Mouse (Mus musculus) liver, embryonic 14.5 days (tissue): ENCODE measurements around the gene Sema7a. TPM values are rescaled to one million over a fixed set of nuclear protein-coding genes. Genes with fewer than 3 reads are reported as not detected.

Experiments
- ATAC-seq: fragments of 200-750 bp; cut with Nextera tagmentation; 2 replicates; pipeline ENCODE4 v1.8.0; 2017; ENCODE audit warnings: moderate number of reproducible peaks, mild to moderate bottlenecking, moderate library complexity; ENCODE audit not compliant: insufficient read depth
- DNase-seq, 3 experiments: peaks; one replicate each; pipeline ENCODE4 v3.0.0-alpha.2; 2012 to 2013; ENCODE audit warnings: low read depth in 3 of 3, low spot score in 3 of 3
- H3K27ac ChIP-seq: fragments of 300-500 bp; sonication (generic); 2 replicates; pipeline ENCODE4 v1.5.1; 2014; ENCODE audit warnings: moderate library complexity, mild to moderate bottlenecking, control low read depth, inconsistent platforms
- H3K27me3 ChIP-seq: fragments of 300-500 bp; sonication (generic); 2 replicates; pipeline ENCODE4 v1.6.1; 2014; ENCODE audit warnings: mild to moderate bottlenecking, low read length, moderate library complexity; ENCODE audit not compliant: control insufficient read depth, insufficient read depth
- H3K36me3 ChIP-seq: fragments of 300-500 bp; sonication (generic); replicated peaks from 2 replicates; pipeline ENCODE4 v1.6.1; 2014; ENCODE audit warnings: low read depth; ENCODE audit not compliant: control insufficient read depth, insufficient read depth
- H3K4me1 ChIP-seq, 2 experiments: fragments of 200-500 bp in 1 of 2; fragments of 300-500 bp in 1 of 2; sonication (generic) in 1 of 2; replicated peaks; 2 replicates each; pipeline ENCODE4 v1.6.1; 2012 to 2014; ENCODE audit warnings: antibody characterized with exemption in 1 of 2, inconsistent platforms in 1 of 2, low read length in 1 of 2; ENCODE audit not compliant: control insufficient read depth in 2 of 2, insufficient read depth in 2 of 2
- H3K4me2 ChIP-seq: fragments of 300-500 bp; sonication (generic); 2 replicates; pipeline ENCODE4 v1.6.1; 2014; ENCODE audit warnings: low read depth, mild to moderate bottlenecking, control low read depth, moderate library complexity
- H3K4me3 ChIP-seq, 2 experiments: fragments of 200-500 bp in 1 of 2; fragments of 300-500 bp in 1 of 2; sonication (generic) in 1 of 2; 2 replicates each; pipeline ENCODE4 v1.5.1; 2012 to 2014; ENCODE audit warnings: low read depth in 2 of 2, low read length in 2 of 2, mild to moderate bottlenecking in 2 of 2, control low read depth in 1 of 2, inconsistent platforms in 1 of 2, moderate library complexity in 1 of 2; ENCODE audit not compliant: insufficient read depth in 1 of 2
- H3K9ac ChIP-seq: fragments of 300-500 bp; sonication (generic); replicated peaks from 2 replicates; pipeline ENCODE4 v1.6.1; 2014; ENCODE audit warnings: mild to moderate bottlenecking, control low read depth, moderate library complexity
- H3K9me3 ChIP-seq: fragments of 300-500 bp; sonication (generic); 2 replicates; pipeline ENCODE4 v1.6.1; 2016; ENCODE audit warnings: low read length, mixed read lengths; ENCODE audit not compliant: control insufficient read depth
- CTCF ChIP-seq: IDR thresholded peaks from 2 replicates; pipeline ENCODE4 v1.5.1; 2016; ENCODE audit warnings: antibody characterized with exemption, low read depth, control low read depth
- EP300 ChIP-seq: IDR thresholded peaks from 2 replicates; pipeline ENCODE4 v1.6.1; 2016; ENCODE audit warnings: antibody characterized with exemption, low read depth
- WGBS: fragments of 180-500 bp; shearing (Covaris S2); extraction: QIAGEN DNeasy Blood & Tissue Kit; methylation state at CpG from one replicate; pipeline ENCODE4 v1.1.7; 2014; ENCODE audit not compliant: insufficient replicate concordance; 5-methylcytosine and 5-hydroxymethylcytosine counted together
- polyA plus RNA-seq, 2 experiments: library from polyadenylated mRNA; depleted of rRNA in 1 of 2; stranded (reverse) in 1 of 2; unstranded in 1 of 2; fragments of >200 nt; fragmentation: Nextera tagmentation in 1 of 2; extraction: Ambion mirVana in 1 of 2; gene quantifications; 2 replicates each; pipeline versions ENCODE4 v1.2.1 to v1.2.3; 2012 to 2014

The Sema7a gene
- polyA plus RNA-seq, 2 experiments, result 0.08 TPM; not detected in 1

- Histone ChIP-seq H3K27me3 (no peaks in the 10 kb centered on the region), H3K4me2 (no peak overlapping the region), H3K9me3 (no peaks in the 10 kb centered on the region), H3K4me3 (no peak overlapping the region), H3K9ac (no peak overlapping the region), H3K36me3 (no peaks in the 10 kb centered on the region), H3K27ac (no peak overlapping the region), H3K4me1 (no peaks in the 10 kb centered on the region)
- no peak for ATAC-seq
- 53% methylated on average over 9 of the region's 9 CpGs for WGBS
- no peak for TF ChIP-seq EP300
- TF ChIP-seq CTCF, result no peak
- no peak for DNase-seq
Measured at GRCm38 (mm10) chr9:57956196-57956837, 16.4 kb downstream of the Sema7a start.

GRCm38 (mm10) chr9:57956838-57957236 is 16.9 kb downstream of the Sema7a start:
- TF ChIP-seq CTCF, result no peak
- no peak for TF ChIP-seq EP300
- H3K9me3 ChIP-seq, result no peaks in the 10 kb centered on the region
- no peaks in the 10 kb centered on the region for H3K36me3 ChIP-seq
- H3K4me2 ChIP-seq, result no peak overlapping the region
- no peaks in the 10 kb centered on the region for H3K4me1 ChIP-seq
- H3K27me3 ChIP-seq, result no peaks in the 10 kb centered on the region
- WGBS, result 36% methylated on average over 5 of the region's 5 CpGs
- ATAC-seq (no peak), DNase-seq (no peak)
- no peak overlapping the region for H3K9ac ChIP-seq
- no peak overlapping the region for H3K4me3 ChIP-seq
- H3K27ac ChIP-seq, result no peak overlapping the region

GRCm38 (mm10) chr9:57958615-57959014 is 18.7 kb downstream of the Sema7a start:
- Histone ChIP-seq H3K27ac (no peak overlapping the region), H3K4me3 (no peak overlapping the region), H3K4me2 (no peak overlapping the region), H3K9me3 (no peaks in the 10 kb centered on the region), H3K4me1 (no peaks in the 10 kb centered on the region), H3K9ac (no peak overlapping the region), H3K36me3 (no peaks in the 10 kb centered on the region), H3K27me3 (no peaks in the 10 kb centered on the region)
- 54% methylated on average over 1 of the region's 1 CpGs for WGBS
- no peak for TF ChIP-seq EP300
- no peak for TF ChIP-seq CTCF
- ATAC-seq (no peak), DNase-seq (no peak)

GRCm38 (mm10) chr9:57959399-57959798 is 19.5 kb downstream of the Sema7a start:
- Histone ChIP-seq H3K9me3 (no peaks in the 10 kb centered on the region), H3K36me3 (no peaks in the 10 kb centered on the region), H3K9ac (no peak overlapping the region), H3K27ac (no peak overlapping the region), H3K4me3 (no peak overlapping the region), H3K4me2 (no peak overlapping the region), H3K4me1 (no peaks in the 10 kb centered on the region), H3K27me3 (no peaks in the 10 kb centered on the region)
- TF ChIP-seq CTCF, result no peak
- TF ChIP-seq EP300, result no peak
- WGBS, result 56% methylated on average over 10 of the region's 10 CpGs
- ATAC-seq (no peak), DNase-seq (no peak)

GRCm38 (mm10) chr9:57959886-57960866 is 20.3 kb downstream of the Sema7a start:
- H3K4me2 ChIP-seq, result no peak overlapping the region
- no peaks in the 10 kb centered on the region for H3K27me3 ChIP-seq
- no peak overlapping the region for H3K4me3 ChIP-seq
- H3K36me3 ChIP-seq, result no peaks in the 10 kb centered on the region
- no peaks in the 10 kb centered on the region for H3K4me1 ChIP-seq
- DNase-seq (no peak), ATAC-seq (no peak)
- no peak overlapping the region for H3K27ac ChIP-seq
- 68% methylated on average over 17 of the region's 17 CpGs for WGBS
- no peaks in the 10 kb centered on the region for H3K9me3 ChIP-seq
- TF ChIP-seq EP300, result no peak
- H3K9ac ChIP-seq, result no peak overlapping the region
